Mouse (Mus musculus) spleen, adult 2 months (tissue): ENCODE results near the gene Rnf187. TPM values are rescaled to one million over a fixed set of nuclear protein-coding genes. Genes with fewer than 3 reads are reported as not detected.

Experiments
- DNase-seq, 2 experiments: peaks; one replicate each; pipeline versions ENCODE4 v3.0.0 to v3.0.0-alpha.2; 2012 to 2021; ENCODE audit warnings: low spot score in 2 of 2, low read depth in 1 of 2
- H3K27ac ChIP-seq: fragments of 200-500 bp; 2 replicates; pipeline ENCODE4 v1.5.1; 2012; ENCODE audit warnings: low read length, inconsistent platforms; ENCODE audit not compliant: insufficient read depth
- H3K27me3 ChIP-seq: fragments of 200-500 bp; 2 replicates; pipeline ENCODE4 v1.6.1; 2012; ENCODE audit warnings: mild to moderate bottlenecking, moderate library complexity, low read length, inconsistent platforms; ENCODE audit not compliant: control insufficient read depth, insufficient read depth
- H3K36me3 ChIP-seq: fragments of 200-500 bp; 2 replicates; pipeline ENCODE4 v1.6.1; 2012; ENCODE audit warnings: mild to moderate bottlenecking, low read length, inconsistent platforms; ENCODE audit not compliant: control insufficient read depth, insufficient read depth
- H3K4me1 ChIP-seq: fragments of 200-500 bp; 2 replicates; pipeline ENCODE4 v1.6.1; 2011; ENCODE audit warnings: inconsistent platforms; ENCODE audit not compliant: control insufficient read depth, insufficient read depth, insufficient read length
- H3K4me3 ChIP-seq: fragments of 200-500 bp; 2 replicates; pipeline ENCODE4 v1.5.1; 2011; ENCODE audit warnings: mild to moderate bottlenecking, inconsistent platforms; ENCODE audit not compliant: insufficient read depth, insufficient read length; ENCODE audit errors: extremely low read depth
- CTCF ChIP-seq: fragments of 200-500 bp; IDR thresholded peaks from 2 replicates; pipeline ENCODE4 v1.5.1; 2011; ENCODE audit warnings: mild to moderate bottlenecking, inconsistent platforms; ENCODE audit not compliant: insufficient read depth, insufficient read length, insufficient replicate concordance; ENCODE audit errors: extremely low read depth
- POLR2A ChIP-seq: fragments of 200-500 bp; IDR thresholded peaks from 2 replicates; pipeline ENCODE4 v1.6.1; 2011; ENCODE audit warnings: low read depth, low read length, inconsistent platforms
- WGBS: fragments of 180-500 bp; shearing (Covaris S2); methylation state at CpG from one replicate; pipeline ENCODE4 v1.1.7; 2018; 5-methylcytosine and 5-hydroxymethylcytosine counted together
- polyA plus RNA-seq: library from polyadenylated mRNA; depleted of rRNA; stranded (reverse); fragments of >200 nt; gene quantifications from 2 replicates; pipeline ENCODE4 v1.2.3, GENCODE M21; 2012

The Rnf187 gene
- polyA plus RNA-seq, 1 experiment: 157 TPM

DNA sequence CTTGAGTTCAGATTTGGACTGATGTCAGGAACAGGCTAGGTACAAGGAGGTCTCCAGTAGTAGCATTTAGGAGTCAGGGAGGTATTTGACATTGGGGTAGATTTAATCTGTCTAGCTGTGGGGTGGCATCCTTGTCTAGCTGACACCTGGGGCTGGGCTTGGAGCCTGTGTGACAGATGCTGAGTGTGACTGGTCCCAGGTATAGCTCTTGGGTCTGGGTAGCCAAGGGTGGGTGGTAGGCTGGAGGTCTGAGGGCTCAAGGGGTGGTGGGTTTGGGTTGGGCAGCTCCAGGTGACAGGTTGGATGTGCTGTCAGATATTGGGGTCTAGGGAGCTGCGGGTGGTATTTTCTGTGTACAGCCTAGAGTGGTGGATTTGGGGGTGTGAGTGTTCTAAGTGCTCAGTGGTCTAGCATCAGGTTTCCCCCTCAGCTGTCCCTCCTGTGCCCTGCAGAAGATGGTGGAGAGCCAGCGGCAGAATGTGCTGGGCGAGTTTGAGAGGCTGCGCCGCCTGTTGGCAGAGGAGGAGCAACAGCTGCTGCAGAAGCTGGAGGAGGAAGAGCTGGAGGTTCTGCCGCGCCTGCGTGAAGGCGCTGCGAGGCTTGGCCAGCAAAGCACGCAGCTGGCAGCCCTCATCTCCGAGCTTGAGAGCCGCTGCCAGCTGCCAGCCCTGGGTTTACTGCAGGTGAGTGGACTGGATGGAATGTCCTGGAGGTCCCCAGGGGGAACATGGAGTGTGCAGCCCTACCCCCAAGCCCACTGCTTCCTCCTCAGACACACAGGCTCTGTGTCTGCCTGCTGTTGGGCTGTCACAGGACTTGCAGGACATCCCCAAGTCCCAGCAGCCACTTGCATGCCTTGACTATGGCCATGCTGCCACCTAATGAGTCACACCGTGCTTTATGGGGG is 43.1 kb upstream of the Rnf187 start:
- no peak for TF ChIP-seq POLR2A
- peak; percentile 84 for TF ChIP-seq CTCF
- Histone ChIP-seq H3K27me3 (no peaks in the 10 kb centered on the region), H3K27ac (peak overlapping the region; percentile 84), H3K36me3 (peaks cover 25% of the 10 kb centered on the region), H3K4me1 (peaks cover 26% of the 10 kb centered on the region; the same call in 1 of the 2 replicates), H3K4me3 (no peak overlapping the region; the same call in 1 of the 2 replicates)
- peak; percentile 76 to 80 for DNase-seq
- WGBS: 16% methylated on average over 14 of the region's 14 CpGs

DNA sequence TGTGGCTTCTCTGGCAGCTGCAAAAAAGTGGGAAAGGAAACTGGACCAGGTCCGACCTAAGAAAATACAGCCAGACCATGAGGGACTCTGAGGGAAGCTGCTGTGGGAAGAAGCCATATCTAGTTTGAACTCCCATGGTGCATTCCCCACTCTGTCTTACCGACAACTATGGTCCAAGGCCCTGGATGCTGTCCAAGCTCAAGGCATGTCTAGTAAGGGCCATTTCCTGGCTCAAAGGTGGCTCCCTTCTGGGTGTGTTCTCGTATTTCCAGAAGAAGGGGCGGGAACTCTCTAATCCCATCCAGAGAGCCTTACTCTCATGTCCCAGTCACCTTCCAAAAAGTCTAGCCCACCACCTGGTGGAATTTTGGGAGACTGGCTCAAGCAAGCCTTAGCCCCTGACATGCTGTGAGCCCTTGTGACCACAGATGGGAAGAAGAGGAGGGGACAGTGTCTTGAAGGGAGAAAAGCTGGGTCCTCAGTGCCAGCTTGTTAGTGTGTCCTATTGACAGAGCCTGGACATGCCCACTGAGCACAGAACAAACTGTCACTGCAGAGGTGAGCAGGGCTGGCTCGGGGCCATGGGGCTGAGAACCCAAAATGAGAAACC is 41.8 kb upstream of the Rnf187 start:
- no peak for TF ChIP-seq POLR2A
- TF ChIP-seq CTCF: no peak
- no peak overlapping the region for H3K4me3 ChIP-seq
- no peak for DNase-seq
- WGBS: 73% methylated on average over 5 of the region's 5 CpGs
- peaks cover 14% of the 10 kb centered on the region for H3K36me3 ChIP-seq
- H3K4me1 ChIP-seq: peaks cover 26% of the 10 kb centered on the region; the same call in 1 of the 2 replicates
- H3K27me3 ChIP-seq: no peaks in the 10 kb centered on the region
- H3K27ac ChIP-seq: no peak overlapping the region

DNA sequence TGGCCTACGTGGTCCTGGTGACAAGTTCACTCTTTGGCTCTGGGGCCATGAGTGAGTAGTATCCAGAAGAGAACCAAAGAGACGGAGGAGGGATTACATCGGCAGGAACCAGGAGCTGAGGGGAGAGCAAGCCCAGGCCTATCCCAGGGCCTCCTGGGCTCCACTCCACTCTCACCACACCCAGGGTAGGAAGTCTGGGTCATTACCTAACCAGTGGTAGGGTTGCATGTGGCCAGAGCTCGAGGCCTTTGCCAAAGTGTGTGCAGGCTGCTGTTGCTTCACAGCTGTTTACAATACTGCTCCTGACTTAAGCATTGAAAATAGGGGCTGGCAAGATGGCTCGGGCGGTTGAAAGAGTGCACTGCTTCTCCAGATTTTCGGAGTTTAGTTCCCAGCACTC is 40.9 kb upstream of the Rnf187 start:
- WGBS: 63% methylated on average over 7 of the region's 7 CpGs

DNA sequence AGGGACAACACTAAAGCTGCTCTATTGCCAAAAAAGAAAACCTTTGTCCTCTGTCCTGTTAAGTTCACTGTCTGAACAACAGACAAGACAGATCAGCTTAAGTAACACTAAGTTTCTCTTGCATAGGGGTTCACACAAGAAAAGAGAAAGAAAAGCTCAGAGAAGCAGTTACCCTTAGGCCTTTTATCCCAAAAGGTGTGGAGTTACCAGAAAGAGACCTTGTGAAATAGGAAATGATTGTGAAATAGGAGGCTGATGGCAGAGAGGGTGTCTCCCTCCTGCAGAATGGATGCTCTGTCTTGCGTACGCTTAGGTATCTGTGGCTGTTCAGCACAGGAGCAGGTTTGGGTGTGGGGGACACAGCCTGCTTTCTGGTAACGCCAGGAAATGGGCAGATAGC is 40.5 kb upstream of the Rnf187 start:
- Histone ChIP-seq H3K27me3 (no peaks in the 10 kb centered on the region), H3K27ac (no peak overlapping the region), H3K36me3 (peaks cover 6% of the 10 kb centered on the region), H3K4me3 (peak overlapping the region; percentile 98; the same call in 1 of the 2 replicates), H3K4me1 (peaks cover 26% of the 10 kb centered on the region; the same call in 1 of the 2 replicates)
- whole genome bisulfite sequencing: 37% methylated on average over 3 of the region's 3 CpGs
- TF ChIP-seq POLR2A (no peak), CTCF (no peak)
- no peak for DNase-seq

More for the DNA sequence above, 40.9 kb upstream of the Rnf187 start:
- TF ChIP-seq CTCF (no peak), POLR2A (no peak)
- no peaks in the 10 kb centered on the region for H3K27me3 ChIP-seq
- H3K4me1 ChIP-seq: peaks cover 26% of the 10 kb centered on the region; the same call in 1 of the 2 replicates
- peak overlapping the region; percentile 25 for H3K4me3 ChIP-seq
- DNase-seq: no peak
- peaks cover 9% of the 10 kb centered on the region for H3K36me3 ChIP-seq
- H3K27ac ChIP-seq: no peak overlapping the region

DNA sequence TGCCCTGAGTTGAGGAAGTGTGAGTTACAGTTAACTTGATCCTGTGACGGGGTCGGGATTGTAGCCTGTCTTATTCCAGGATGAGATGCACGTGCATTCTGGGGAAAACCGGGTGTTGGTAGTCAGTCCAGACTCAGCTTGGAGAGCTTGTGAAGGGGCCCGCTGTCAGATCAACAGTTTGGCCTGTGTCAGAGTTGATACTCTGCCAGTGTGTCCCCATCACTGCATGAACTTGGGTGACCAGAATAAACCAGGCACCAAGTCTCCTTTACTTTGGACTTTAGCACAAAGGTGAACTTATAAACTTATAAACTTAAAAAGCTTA is 40.0 kb upstream of the Rnf187 start:
- Histone ChIP-seq H3K27ac (peak overlapping the region; percentile 89), H3K36me3 (peaks cover 3% of the 10 kb centered on the region), H3K4me3 (peak overlapping the region; percentile 98), H3K27me3 (no peaks in the 10 kb centered on the region), H3K4me1 (peaks cover 26% of the 10 kb centered on the region; the same call in 1 of the 2 replicates)
- DNase-seq: no peak
- TF ChIP-seq POLR2A (no peak), CTCF (no peak)
- under 1% methylated on average over 5 of the region's 5 CpGs for WGBS

DNA sequence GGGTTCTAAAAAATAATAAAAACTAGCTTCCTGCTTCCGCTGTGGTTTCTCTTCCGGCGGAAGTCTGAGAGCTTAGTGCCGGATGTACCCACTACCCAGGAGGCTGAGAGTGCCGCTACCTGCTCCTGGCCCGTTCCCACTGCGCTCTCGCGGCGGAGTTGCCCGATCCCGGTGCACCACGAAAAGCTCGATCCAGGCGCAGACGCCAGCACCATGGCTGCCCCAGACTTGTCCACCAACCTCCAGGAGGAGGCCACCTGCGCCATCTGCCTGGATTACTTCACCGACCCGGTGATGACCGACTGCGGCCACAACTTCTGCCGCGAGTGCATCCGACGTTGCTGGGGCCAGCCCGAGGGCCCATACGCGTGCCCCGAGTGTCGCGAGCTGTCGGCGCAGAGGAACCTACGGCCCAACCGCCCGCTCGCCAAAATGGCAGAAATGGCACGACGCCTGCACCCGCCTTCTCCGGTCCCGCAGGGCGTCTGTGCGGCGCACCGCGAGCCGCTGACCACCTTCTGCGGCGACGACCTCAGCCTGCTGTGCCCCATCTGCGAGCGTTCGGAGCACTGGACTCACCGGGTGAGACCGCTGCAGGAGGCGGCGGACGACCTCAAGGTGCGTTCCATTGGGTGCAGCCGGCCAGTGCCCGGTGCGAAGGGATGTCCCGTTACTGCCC is 39.5 kb upstream of the Rnf187 start, which contains the start of gene Trim11:
Gene Trim11, plus strand, starts transcription at position 67 of the 679 bp plus-strand sequence.
- WGBS: under 1% methylated on average over 64 of the region's 64 CpGs

More for the DNA sequence above, 39.5 kb upstream of the Rnf187 start, which contains the start of gene Trim11:
- TF ChIP-seq CTCF: no peak
- TF ChIP-seq POLR2A: peak; percentile 81
- peak within 1 kb of the TSS; percentile 89 for H3K27ac ChIP-seq
- H3K4me3 ChIP-seq: peak within 1 kb of the TSS; percentile 98
- peaks cover 26% of the 10 kb centered on the region; the same call in 1 of the 2 replicates for H3K4me1 ChIP-seq
- H3K36me3 ChIP-seq: peaks cover 2% of the 10 kb centered on the region
- H3K27me3 ChIP-seq: no peaks in the 10 kb centered on the region
- peak; percentile 53 to 64 for DNase-seq
